Mouse (Mus musculus) urinary bladder, adult 2 months (tissue): ENCODE data around the gene Gpr137c. TPM values are rescaled to one million over a fixed set of nuclear protein-coding genes. Genes with fewer than 3 reads are reported as not detected.

ENCODE experiments used
- DNase-seq: peaks from one replicate; pipeline ENCODE4 v3.0.0; 2022; ENCODE audit warnings: low spot score
- polyA plus RNA-seq: library from polyadenylated mRNA; depleted of rRNA; stranded (reverse); fragments of >200 nt; gene quantifications from 2 replicates; pipeline ENCODE4 v1.2.3, GENCODE M21; 2012

Gene Gpr137c
- polyA plus RNA-seq, 1 experiment, result 1.9 TPM

- DNase-seq, result no peak
Observed at GRCm38 (mm10) chr14:45291608-45292007, 72.1 kb downstream of the Gpr137c start.

GRCm38 (mm10) chr14:45303939-45304338 lies 84.4 kb downstream of the Gpr137c start:
- no peak for DNase-seq

DNA sequence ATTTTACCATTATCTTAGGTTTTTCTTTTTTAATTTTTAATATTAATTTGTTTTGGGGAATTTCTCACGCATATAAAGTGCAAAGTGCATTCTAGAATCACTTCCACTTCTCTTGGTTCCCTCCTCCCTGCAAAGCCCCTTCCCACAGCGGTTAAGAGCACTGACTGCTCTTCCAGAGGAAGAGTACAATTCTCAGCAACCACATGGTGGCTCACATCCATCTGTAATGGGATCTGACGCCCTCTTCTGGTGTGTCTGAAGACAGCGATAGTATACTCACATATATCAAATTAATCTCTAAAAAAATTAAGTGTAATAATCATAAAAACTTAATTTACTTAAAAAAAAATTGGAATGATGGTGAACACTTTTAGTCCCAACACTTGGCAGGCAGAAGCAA lies 84.9 kb downstream of the Gpr137c start:
- DNase-seq, result no peak

DNA sequence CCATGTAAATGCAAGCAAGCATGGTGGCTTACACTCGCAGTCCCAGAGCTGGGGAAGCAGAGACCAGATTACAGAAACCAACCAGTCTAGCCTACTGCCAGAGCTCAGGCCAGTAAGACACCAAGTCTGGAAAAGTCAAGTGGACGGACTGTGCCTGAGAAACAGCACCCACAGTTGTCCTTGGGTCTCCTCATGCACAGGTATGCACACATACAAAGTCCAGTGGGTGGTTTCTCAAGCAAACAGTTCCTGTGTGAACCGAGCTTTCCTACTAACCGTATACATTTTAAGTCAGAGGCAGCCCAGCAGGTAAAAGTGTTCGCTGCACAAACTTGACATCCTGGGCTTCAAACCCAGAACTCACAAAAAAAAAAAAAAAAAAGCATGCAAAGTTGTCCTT lies 86.3 kb downstream of the Gpr137c start:
- DNase-seq, result no peak

- no peak for DNase-seq
Observed at GRCm38 (mm10) chr14:45307630-45308328, 88.3 kb downstream of the Gpr137c start.

DNA sequence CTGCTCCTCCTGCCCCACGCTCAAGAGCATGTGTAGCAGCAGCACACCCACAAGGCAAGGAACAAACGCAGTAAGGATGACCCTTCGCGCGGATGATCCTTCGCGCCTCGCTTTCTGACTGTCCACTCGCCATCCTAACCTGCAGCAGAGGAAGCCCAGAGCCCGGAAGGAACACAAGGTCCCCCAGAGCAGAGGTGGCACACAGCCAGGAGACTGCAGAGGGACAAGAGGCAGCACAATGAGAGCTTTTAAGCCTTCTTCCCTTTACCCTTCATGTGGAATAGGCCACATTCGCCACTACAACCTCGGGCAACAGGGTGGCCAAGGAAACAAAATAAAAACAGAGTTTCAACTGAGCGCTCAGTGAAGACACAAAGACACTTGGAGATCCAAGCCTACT lies 90.1 kb downstream of the Gpr137c start:
- no peak for DNase-seq

- DNase-seq, result no peak
Observed at GRCm38 (mm10) chr14:45310101-45310500, 90.6 kb downstream of the Gpr137c start.

GRCm38 (mm10) chr14:45316927-45317326 lies 97.4 kb downstream of the Gpr137c start:
- DNase-seq, result no peak

- DNase-seq, result no peak
Observed at GRCm38 (mm10) chr14:45317921-45318411, 98.4 kb downstream of the Gpr137c start.

- peak; percentile 87 for DNase-seq
Observed at GRCm38 (mm10) chr14:45318426-45319236, 99.1 kb downstream of the Gpr137c start, which contains the start of gene Ero1l. TSS of gene Ero1l (minus strand) at chr14:45318771.

DNA sequence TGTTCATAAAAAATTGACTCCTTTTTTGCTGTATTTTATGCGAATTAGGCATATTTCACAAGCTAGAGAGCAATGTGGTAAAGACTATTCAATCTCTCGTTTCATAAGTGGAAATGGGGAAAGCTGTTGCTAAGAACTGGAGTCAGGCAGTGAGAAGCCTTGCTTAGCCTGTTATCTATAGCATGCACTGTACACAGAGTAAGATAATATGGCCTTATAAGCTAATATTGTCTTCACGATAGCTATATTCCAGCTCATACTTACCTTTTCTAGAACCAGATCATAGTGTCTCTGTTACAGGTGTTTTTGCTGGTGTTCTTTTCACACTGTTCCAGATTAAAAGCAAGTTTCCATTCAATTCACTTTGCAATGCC lies 99.7 kb downstream of the Gpr137c start:
- DNase-seq, result no peak

- no peak for DNase-seq
Observed at GRCm38 (mm10) chr14:45320111-45320510, 100.6 kb downstream of the Gpr137c start.

GRCm38 (mm10) chr14:45321067-45321466 lies 101.5 kb downstream of the Gpr137c start:
- DNase-seq, result no peak

DNA sequence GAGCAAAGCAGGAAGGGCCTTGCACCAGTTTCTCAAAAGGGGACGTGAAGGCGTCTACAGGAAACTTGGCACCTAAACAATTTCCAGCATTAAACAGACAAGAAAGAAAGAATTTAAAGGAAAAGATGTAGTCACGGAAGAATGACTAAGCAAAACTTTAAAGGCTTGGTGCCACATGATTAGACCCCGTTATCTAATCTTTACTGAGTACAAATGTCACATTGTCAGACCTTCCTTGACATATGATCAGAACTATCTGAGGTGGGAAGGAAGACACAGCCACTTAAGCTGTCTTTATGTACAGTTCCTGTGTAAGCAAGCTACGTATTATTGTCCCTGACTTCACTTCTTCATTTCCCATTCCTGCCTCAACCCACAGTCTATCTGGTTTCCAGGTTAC lies 102.1 kb downstream of the Gpr137c start:
- no peak for DNase-seq

DNA sequence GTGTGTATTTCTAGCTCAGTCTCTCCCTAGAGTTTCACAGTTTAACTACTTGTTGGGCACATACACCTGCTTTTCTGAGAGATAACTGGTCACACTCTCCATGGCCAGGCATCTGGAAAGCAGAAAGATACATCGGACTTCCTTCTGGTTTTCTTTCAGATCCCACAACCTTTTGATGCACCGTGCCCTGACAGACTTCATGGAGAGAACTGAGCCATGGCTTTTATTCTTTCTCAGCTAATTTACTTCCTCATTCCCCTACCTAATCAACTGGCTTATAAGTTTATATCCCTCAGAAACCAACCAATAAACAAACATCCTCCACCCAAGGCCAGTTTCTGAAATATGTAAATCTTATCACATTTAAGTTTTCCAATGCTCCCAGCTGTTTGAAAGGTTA lies 102.9 kb downstream of the Gpr137c start:
- no peak for DNase-seq

- no peak for DNase-seq
Observed at GRCm38 (mm10) chr14:45323320-45323719, 103.8 kb downstream of the Gpr137c start.

DNA sequence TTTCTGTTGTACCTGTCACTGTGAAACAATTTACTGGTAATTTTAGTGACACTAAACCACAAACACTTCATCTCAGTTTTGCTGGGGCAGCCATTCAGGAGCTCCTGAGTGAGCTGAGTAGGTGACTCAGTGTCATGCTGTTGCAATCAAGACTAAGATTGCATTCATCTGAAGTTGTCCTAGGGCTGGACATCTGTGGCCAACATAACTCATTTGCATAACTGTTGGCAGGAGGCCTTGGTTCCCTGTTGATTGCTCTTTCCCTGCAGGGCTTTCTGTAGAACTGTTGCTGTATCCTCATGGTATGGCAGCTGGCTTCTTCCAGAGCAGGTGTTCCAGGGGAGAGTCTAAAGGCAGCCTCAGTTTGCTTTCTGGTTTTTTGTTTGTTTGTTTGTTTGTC lies 106.0 kb downstream of the Gpr137c start:
- no peak for DNase-seq

DNA sequence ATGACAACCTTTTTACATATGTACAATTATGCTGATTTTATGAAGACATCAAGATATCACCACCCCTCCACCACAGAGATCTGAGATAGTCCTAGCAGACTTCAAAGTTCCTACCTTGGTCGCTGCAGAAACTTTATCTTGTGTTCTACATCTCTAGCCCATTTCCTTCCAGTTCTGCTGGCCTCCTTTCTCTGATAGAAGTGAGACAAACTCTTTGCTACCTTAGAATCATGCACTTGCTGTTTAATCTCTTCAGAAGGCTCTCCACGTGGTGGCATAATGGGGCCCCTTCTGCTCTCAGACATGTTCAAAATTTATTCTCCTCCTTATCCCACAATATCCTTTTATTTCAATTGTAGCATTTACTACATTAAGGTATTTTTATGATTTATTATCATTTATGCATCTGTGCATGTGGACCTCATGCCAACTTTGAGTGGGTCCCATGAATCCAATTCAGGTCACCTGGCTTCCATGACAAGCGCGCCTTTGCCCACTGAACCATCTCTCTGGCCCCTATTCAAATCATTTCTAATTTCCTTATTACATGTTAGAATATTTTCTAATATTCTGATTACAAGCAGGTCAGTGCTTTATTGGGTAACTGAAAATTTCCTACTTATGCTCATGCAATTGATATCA lies 108.7 kb downstream of the Gpr137c start:
- DNase-seq, result no peak

DNA sequence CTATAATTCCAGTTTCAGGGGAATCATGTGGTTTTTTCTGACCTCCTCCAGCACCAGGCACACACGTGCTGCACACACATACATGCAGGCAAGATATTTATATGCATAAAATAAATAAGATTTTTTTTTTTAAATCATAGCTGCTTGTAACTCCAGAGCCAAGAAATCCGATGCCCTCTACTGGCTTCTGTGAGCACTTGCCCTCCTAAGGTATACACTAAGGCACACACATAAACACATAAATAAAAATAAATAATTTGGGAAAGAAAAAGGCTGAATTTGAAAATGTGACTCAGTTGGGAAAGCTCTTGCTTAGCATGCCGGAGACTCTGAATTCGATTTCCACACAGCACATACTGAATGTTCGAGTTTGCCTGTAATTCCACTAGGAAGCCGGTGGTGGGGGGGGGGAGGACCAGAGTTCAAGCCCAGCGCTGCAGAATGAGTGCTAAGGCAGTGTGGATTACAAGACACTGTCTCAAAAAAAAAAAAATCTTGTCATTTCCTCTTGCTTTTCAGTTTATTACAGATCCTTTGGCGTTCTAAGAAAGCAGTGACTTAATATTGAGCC lies 109.6 kb downstream of the Gpr137c start:
- DNase-seq, result no peak

DNA sequence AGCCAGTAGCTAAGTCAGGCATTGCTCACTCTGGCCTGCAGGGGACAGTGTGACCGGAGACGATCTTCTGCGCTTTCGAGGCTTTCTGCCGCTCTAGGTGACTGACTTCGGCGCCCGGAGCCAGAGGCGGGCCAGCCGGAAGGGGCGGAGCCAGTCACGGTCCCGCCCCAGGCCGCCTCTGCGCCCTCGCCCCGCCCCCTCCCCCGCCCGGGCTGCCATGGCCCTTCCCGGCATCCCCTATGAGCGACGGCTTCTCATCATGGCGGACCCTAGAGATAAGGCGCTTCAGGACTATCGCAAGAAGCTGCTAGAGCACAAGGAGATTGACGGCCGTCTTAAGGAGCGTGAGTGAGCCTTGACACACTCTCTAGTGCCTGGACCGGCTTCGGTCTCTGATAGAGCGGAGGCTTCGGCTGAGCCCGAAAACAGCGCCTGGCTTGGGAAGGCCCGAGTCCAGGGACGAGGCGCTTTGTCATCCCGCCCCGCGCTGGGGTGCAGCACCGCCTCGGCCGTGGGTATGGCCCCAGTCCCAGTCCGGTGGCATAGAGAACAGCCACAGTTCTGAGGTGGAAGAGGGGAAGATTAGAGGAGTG lies 110.2 kb downstream of the Gpr137c start, which contains the start of gene Psmc6:
Gene Psmc6, plus strand, starts transcription at position 200 of the 593 bp plus-strand sequence.
- DNase-seq, result peak; percentile 84
